Mouse (Mus musculus): ENCODE results near the gene Ccdc58. TPM values are rescaled to one million over a fixed set of nuclear protein-coding genes. Genes with fewer than 3 reads are reported as not detected.
A peak's percentile ranks its signal among the peaks of the same experiment; 100 is the strongest.
"Not testable (repeated sequence)": the region's sequence is repeated elsewhere in the genome, so short reads cannot be mapped to it uniquely, and the experiment has no call there.

The Ccdc58 gene
- polyA plus RNA-seq (2015; fragmentation: Nextera tagmentation; extraction: Ambion mirVana), result 75.3 and 78.1 TPM in 2 replicates

DNA sequence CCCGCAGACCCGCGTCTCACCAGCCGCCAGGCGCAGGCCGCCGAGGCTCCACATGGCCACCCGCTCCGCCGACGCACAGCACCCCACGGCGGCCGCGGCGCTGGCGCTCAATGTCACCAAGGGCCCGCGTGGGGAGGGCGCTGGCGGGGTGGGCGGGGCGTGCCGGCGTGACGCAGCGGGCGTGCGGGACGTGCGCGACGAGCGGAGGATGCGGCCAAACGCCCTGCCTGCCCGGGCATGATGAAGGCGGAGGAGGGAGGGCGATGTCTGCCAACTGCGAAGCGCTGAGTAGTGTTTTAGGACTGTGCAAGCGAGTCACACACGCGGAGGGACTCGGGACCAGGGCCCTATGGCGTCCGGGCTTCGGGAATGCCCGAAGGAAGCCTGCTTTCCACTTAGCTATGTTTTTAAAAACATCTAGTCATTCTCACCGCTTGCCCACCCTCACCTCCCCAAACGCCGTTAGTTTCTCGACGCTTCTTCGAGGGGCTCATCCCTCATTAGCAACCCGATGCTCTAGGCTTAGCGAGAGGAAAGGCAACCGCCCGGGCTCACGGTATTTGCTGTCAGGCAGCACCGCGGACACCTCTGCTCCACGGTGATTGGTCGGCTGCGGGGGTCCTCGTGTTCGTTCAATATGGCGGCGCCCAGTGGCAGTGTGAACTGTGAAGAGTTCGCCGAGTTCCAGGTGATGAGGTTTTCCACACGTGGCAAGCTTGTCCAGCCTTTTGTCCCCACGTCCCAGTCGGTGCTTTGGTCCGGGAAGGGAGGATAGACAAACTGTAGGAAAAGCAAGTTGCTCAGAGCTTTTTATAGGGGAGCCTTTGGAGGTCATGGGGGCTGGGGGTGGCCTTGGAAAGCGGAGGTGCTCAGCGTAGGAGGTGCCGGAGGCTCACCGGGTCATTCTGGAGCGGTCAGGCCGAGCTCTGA, at the start of gene Ccdc58, which contains the start of gene Fam162a:
Ccdc58 (plus strand) TSS at position 236 of the 930 bp plus-strand sequence.
Fam162a (minus strand) TSS at position 145 of the 930 bp plus-strand sequence.
- Histone ChIP-seq H3K27ac (peak within 1 kb of the TSS; percentile 99), H3K27me3 (no peaks in the 10 kb centered on the region), H3K36me3 (no peaks in the 10 kb centered on the region), H3K4me2 (peak within 1 kb of the TSS; percentile 68), H3K4me1 (peaks cover 25% of the 10 kb centered on the region), H3K9ac (peak within 1 kb of the TSS; percentile 89), H3K9me3 (no peaks in the 10 kb centered on the region), H3K4me3 (peak within 1 kb of the TSS; percentile 91)
- ATAC-seq (ENCODE audit: borderline replicate concordance, extremely low read depth, low FRiP score, low TSS enrichment), result peak; percentile 96
- under 1% methylated on average over 78 of the region's 81 CpGs for WGBS

GRCm38 (mm10) chr16:36028120-36028519, 43.4 kb upstream of the Ccdc58 start:
- not testable (repeated sequence) for H3K27ac ChIP-seq; ATAC-seq (ENCODE audit: borderline replicate concordance, extremely low read depth, low FRiP score, low TSS enrichment); H3K4me3 ChIP-seq; H3K9ac ChIP-seq; H3K4me2 ChIP-seq; H3K27me3 ChIP-seq; H3K9me3 ChIP-seq; H3K4me1 ChIP-seq
- 88% methylated on average over 1 of the region's 2 CpGs for WGBS
- H3K36me3 ChIP-seq, result peaks cover 34% of the 10 kb centered on the region

DNA sequence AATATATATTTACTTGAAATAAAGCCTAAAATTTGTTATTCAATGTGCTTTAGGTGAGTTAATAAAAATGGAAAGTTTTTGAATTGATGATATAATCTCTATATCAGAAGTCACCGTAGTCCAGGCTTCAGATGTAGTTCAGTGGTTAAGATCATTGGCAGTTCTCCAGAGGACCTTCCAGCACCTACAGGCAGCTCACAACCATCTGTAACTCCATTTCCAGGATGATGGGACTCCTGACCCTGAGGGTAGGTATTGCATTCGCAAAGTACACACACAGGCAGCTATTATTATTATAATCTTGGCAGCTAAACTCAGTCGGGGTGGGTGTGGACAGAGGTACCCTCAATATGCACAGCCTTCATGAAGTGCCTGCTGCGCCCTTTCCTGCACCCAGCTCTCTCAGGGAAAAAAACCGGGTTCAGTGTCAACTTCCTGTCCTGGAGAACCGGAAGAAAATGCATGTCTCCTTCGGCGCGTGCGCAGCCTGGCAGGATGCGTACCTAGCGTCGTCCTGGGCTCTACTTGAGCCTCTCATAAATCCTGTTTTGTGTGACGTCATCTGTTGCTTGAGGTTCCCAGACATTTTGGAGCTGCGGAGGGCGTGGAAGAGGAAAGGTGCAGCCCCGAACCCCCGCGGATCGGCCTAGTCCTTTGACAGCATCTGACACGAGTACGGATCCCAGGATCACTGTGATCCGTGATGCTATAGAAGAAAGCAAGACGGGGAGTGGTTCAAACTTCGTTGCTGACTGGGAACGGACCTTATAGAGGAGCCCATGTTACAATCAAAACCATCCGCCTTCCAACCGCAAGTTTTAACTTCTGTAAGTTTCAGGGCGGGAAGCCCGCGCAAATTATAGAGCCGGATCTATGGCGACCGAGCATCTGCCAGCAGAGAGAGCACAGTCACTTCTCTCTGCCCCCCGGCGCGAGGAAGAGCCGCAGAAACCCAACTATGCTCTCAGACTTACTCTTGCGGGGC, 30.6 kb upstream of the Ccdc58 start, which contains the start of gene Wdr5b:
Wdr5b (plus strand) TSS at position 551 of the 985 bp plus-strand sequence.
- Histone ChIP-seq H3K9me3 (no peaks in the 10 kb centered on the region), H3K4me2 (peak within 1 kb of the TSS; percentile 70), H3K4me3 (peak within 1 kb of the TSS; percentile 62), H3K27me3 (no peaks in the 10 kb centered on the region), H3K36me3 (peaks cover 30% of the 10 kb centered on the region), H3K27ac (peak within 1 kb of the TSS; percentile 82), H3K4me1 (peaks cover 11% of the 10 kb centered on the region; the same call in 1 of the 2 replicates), H3K9ac (peak within 1 kb of the TSS; percentile 60)
- ATAC-seq (ENCODE audit: borderline replicate concordance, extremely low read depth, low FRiP score, low TSS enrichment), result peak; percentile 96
- WGBS, result 2% methylated on average over 39 of the region's 39 CpGs

GRCm38 (mm10) chr16:36041625-36042020, 29.9 kb upstream of the Ccdc58 start:
- peaks cover 37% of the 10 kb centered on the region for H3K36me3 ChIP-seq
- no peak for ATAC-seq (ENCODE audit: borderline replicate concordance, extremely low read depth, low FRiP score, low TSS enrichment)
- peak overlapping the region; percentile 60 for H3K9ac ChIP-seq
- peak overlapping the region; percentile 70 for H3K4me2 ChIP-seq
- H3K4me3 ChIP-seq, result peak overlapping the region; percentile 62
- peaks cover 11% of the 10 kb centered on the region; the same call in 1 of the 2 replicates for H3K4me1 ChIP-seq
- H3K9me3 ChIP-seq, result no peaks in the 10 kb centered on the region
- peak overlapping the region; percentile 82 for H3K27ac ChIP-seq
- 30% methylated on average over 11 of the region's 11 CpGs for WGBS
- no peaks in the 10 kb centered on the region for H3K27me3 ChIP-seq

GRCm38 (mm10) chr16:36043073-36043472, 28.4 kb upstream of the Ccdc58 start:
- no peaks in the 10 kb centered on the region for H3K9me3 ChIP-seq
- WGBS, result 70% methylated on average over 10 of the region's 10 CpGs
- H3K4me3 ChIP-seq, result no peak overlapping the region
- no peaks in the 10 kb centered on the region for H3K27me3 ChIP-seq
- ATAC-seq (ENCODE audit: borderline replicate concordance, extremely low read depth, low FRiP score, low TSS enrichment), result no peak
- no peak overlapping the region for H3K9ac ChIP-seq
- peaks cover 11% of the 10 kb centered on the region; the same call in 1 of the 2 replicates for H3K4me1 ChIP-seq
- no peak overlapping the region for H3K4me2 ChIP-seq
- no peak overlapping the region for H3K27ac ChIP-seq
- peaks cover 48% of the 10 kb centered on the region for H3K36me3 ChIP-seq

GRCm38 (mm10) chr16:36043964-36044363, 27.5 kb upstream of the Ccdc58 start:
- no peaks in the 10 kb centered on the region for H3K9me3 ChIP-seq
- H3K4me1 ChIP-seq, result peaks cover 11% of the 10 kb centered on the region; the same call in 1 of the 2 replicates
- 86% methylated on average over 4 of the region's 4 CpGs for WGBS
- no peak overlapping the region for H3K4me3 ChIP-seq
- peaks cover 57% of the 10 kb centered on the region for H3K36me3 ChIP-seq
- no peak for ATAC-seq (ENCODE audit: borderline replicate concordance, extremely low read depth, low FRiP score, low TSS enrichment)
- H3K9ac ChIP-seq, result no peak overlapping the region
- no peaks in the 10 kb centered on the region for H3K27me3 ChIP-seq
- no peak overlapping the region for H3K27ac ChIP-seq
- no peak overlapping the region for H3K4me2 ChIP-seq

GRCm38 (mm10) chr16:36047538-36047937, 23.9 kb upstream of the Ccdc58 start:
- peaks cover 2% of the 10 kb centered on the region; the same call in 1 of the 2 replicates for H3K4me1 ChIP-seq
- H3K36me3 ChIP-seq, result peaks cover 83% of the 10 kb centered on the region
- no peaks in the 10 kb centered on the region for H3K9me3 ChIP-seq
- no peak overlapping the region for H3K27ac ChIP-seq
- H3K4me2 ChIP-seq, result no peak overlapping the region
- WGBS, result 82% methylated on average over 4 of the region's 4 CpGs
- H3K4me3 ChIP-seq, result no peak overlapping the region
- H3K9ac ChIP-seq, result no peak overlapping the region
- H3K27me3 ChIP-seq, result no peaks in the 10 kb centered on the region
- ATAC-seq (ENCODE audit: borderline replicate concordance, extremely low read depth, low FRiP score, low TSS enrichment), result no peak

DNA sequence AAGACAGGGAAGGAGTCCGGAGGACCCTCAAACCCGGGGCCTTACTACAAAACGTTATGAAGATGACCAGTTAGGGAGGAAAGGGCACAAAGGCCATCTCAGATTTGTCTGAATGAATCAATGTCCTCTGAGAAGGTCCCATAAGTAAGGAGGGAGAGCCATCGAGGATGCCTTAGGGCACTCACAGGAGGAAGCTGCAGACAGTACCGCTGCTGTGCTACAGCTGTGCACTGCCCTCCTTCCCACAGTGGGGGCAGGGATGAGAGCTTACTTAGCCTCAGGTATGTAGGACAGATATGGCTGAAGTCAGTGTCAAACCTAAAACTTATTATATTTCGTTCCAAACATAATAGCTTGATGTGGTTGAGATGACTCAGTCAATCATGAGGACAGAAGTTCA, 20.0 kb upstream of the Ccdc58 start:
- Histone ChIP-seq H3K4me3 (no peak overlapping the region), H3K9me3 (no peaks in the 10 kb centered on the region), H3K27me3 (no peaks in the 10 kb centered on the region), H3K27ac (no peak overlapping the region), H3K9ac (no peak overlapping the region), H3K4me1 (no peaks in the 10 kb centered on the region), H3K4me2 (no peak overlapping the region), H3K36me3 (peaks cover 47% of the 10 kb centered on the region)
- WGBS, result 90% methylated on average over 6 of the region's 6 CpGs
- ATAC-seq (ENCODE audit: borderline replicate concordance, extremely low read depth, low FRiP score, low TSS enrichment), result no peak

DNA sequence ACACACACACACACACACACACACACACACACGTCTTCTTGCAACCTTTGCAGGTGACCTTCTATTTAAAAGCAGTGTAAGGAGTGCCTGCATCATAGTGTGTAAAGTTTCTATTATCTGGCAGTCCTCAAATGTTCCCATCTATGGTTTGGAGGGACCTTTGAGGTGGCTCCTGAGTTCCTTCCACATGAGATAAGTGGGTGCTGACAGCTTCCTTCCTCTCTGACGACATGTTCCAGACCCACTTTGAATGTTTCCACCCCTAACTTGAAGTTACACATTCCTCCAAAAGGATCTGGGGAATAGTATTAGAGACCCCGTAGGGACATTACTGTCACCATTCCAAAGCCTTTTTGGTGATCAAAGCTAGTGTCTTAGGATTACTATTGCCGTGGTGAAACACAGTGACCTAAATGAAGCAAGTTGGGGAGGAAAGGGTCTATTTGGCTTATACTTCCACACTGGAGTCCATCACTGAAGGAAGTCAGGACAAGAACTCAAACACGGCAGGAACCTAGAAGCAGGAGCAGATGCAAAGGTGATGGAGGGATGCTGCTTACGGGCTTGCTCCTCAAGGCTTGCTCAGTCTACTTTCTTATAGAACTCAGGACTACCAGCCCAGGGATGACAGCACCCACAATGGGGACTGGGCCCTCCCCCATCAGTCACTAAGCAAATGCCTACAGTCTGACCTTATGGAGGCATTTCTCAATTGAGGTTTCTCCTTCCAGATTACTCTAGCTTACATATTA, 17.8 kb upstream of the Ccdc58 start:
- Histone ChIP-seq H3K4me1 (no peaks in the 10 kb centered on the region; the same call in 1 of the 2 replicates), H3K27ac (no peak overlapping the region), H3K9me3 (no peaks in the 10 kb centered on the region), H3K27me3 (no peaks in the 10 kb centered on the region), H3K36me3 (peaks cover 28% of the 10 kb centered on the region), H3K4me2 (no peak overlapping the region), H3K4me3 (no peak overlapping the region), H3K9ac (no peak overlapping the region)
- 73% methylated on average over 6 of the region's 6 CpGs for WGBS
- no peak for ATAC-seq (ENCODE audit: borderline replicate concordance, extremely low read depth, low FRiP score, low TSS enrichment)

- H3K4me3 ChIP-seq, result no peak overlapping the region
- no peaks in the 10 kb centered on the region for H3K9me3 ChIP-seq
- no peaks in the 10 kb centered on the region; the same call in 1 of the 2 replicates for H3K4me1 ChIP-seq
- ATAC-seq (ENCODE audit: borderline replicate concordance, extremely low read depth, low FRiP score, low TSS enrichment), result no peak
- H3K27ac ChIP-seq, result no peak overlapping the region
- no peaks in the 10 kb centered on the region for H3K27me3 ChIP-seq
- no peak overlapping the region for H3K9ac ChIP-seq
- no peak overlapping the region for H3K4me2 ChIP-seq
- WGBS, result 78% methylated on average over 8 of the region's 8 CpGs
- H3K36me3 ChIP-seq, result peaks cover 16% of the 10 kb centered on the region
Measured at GRCm38 (mm10) chr16:36054920-36055319, 16.6 kb upstream of the Ccdc58 start.

GRCm38 (mm10) chr16:36056416-36056815, 15.1 kb upstream of the Ccdc58 start:
- Histone ChIP-seq H3K4me2 (no peak overlapping the region), H3K9me3 (no peaks in the 10 kb centered on the region), H3K4me1 (no peaks in the 10 kb centered on the region; the same call in 1 of the 2 replicates), H3K4me3 (no peak overlapping the region), H3K27ac (no peak overlapping the region), H3K36me3 (peaks cover 5% of the 10 kb centered on the region; the same call in 1 of the 2 replicates), H3K9ac (no peak overlapping the region), H3K27me3 (no peaks in the 10 kb centered on the region)
- ATAC-seq (ENCODE audit: borderline replicate concordance, extremely low read depth, low FRiP score, low TSS enrichment), result no peak
- 78% methylated on average over 11 of the region's 11 CpGs for WGBS
